Mouse (Mus musculus): ENCODE results near the gene Pnmt.

The Pnmt gene

GRCm38 (mm10) chr11:98383261-98384030, 2.8 kb upstream of the Pnmt start, which contains the start of gene Tcap:
TSS of gene Tcap (plus strand) at chr11:98383811.
- 50% methylated on average over 14 of the region's 14 CpGs for WGBS

- WGBS: 78% methylated on average over 20 of the region's 20 CpGs
Observed at GRCm38 (mm10) chr11:98384216-98384615, 2.0 kb upstream of the Pnmt start.

- WGBS: 50% methylated on average over 8 of the region's 8 CpGs
Observed at GRCm38 (mm10) chr11:98384721-98385637, 1.3 kb upstream of the Pnmt start.

- 40% methylated on average over 24 of the region's 24 CpGs for WGBS
Observed at GRCm38 (mm10) chr11:98386596-98386995, 346 bp downstream of the Pnmt start.

GRCm38 (mm10) chr11:98387056-98387577, 867 bp downstream of the Pnmt start:
- 67% methylated on average over 14 of the region's 14 CpGs for WGBS

- 69% methylated on average over 10 of the region's 10 CpGs for WGBS
Observed at GRCm38 (mm10) chr11:98388282-98388681, 2.0 kb downstream of the Pnmt start.

- WGBS: 26% methylated on average over 9 of the region's 9 CpGs
Observed at GRCm38 (mm10) chr11:98389221-98389780, 3.1 kb downstream of the Pnmt start.

- 65% methylated on average over 12 of the region's 12 CpGs for WGBS
Observed at GRCm38 (mm10) chr11:98390141-98390540, 3.9 kb downstream of the Pnmt start.

GRCm38 (mm10) chr11:98392034-98392433, 5.8 kb downstream of the Pnmt start:
- WGBS: 41% methylated on average over 8 of the region's 8 CpGs

GRCm38 (mm10) chr11:98392645-98393044, 6.4 kb downstream of the Pnmt start:
- 83% methylated on average over 4 of the region's 4 CpGs for WGBS

- WGBS: 74% methylated on average over 6 of the region's 6 CpGs
Observed at GRCm38 (mm10) chr11:98393317-98393716, 7.1 kb downstream of the Pnmt start.

GRCm38 (mm10) chr11:98394301-98394700, 8.1 kb downstream of the Pnmt start:
- 40% methylated on average over 6 of the region's 6 CpGs for WGBS

GRCm38 (mm10) chr11:98395041-98395440, 8.8 kb downstream of the Pnmt start:
- 51% methylated on average over 4 of the region's 4 CpGs for WGBS

- WGBS: 90% methylated on average over 7 of the region's 7 CpGs
Observed at GRCm38 (mm10) chr11:98397946-98398345, 11.7 kb downstream of the Pnmt start.

- under 1% methylated on average over 40 of the region's 40 CpGs for WGBS
Observed at GRCm38 (mm10) chr11:98400161-98400726, 14.0 kb downstream of the Pnmt start, which contains the start of gene Pgap3. TSS of gene Pgap3 (minus strand) at chr11:98400490.

- WGBS: 59% methylated on average over 3 of the region's 3 CpGs
Observed at GRCm38 (mm10) chr11:98400816-98401215, 14.6 kb downstream of the Pnmt start.

GRCm38 (mm10) chr11:98406621-98407020, 20.4 kb downstream of the Pnmt start:
- 71% methylated on average over 6 of the region's 6 CpGs for WGBS

- WGBS: 78% methylated on average over 8 of the region's 8 CpGs
Observed at GRCm38 (mm10) chr11:98408872-98409271, 22.6 kb downstream of the Pnmt start.

GRCm38 (mm10) chr11:98409341-98409822, 23.1 kb downstream of the Pnmt start:
- 12% methylated on average over 9 of the region's 10 CpGs for WGBS

- WGBS: under 1% methylated on average over 49 of the region's 49 CpGs
Observed at GRCm38 (mm10) chr11:98412273-98412796, 26.1 kb downstream of the Pnmt start, which contains the start of gene Erbb2. TSS of gene Erbb2 (plus strand) at chr11:98412470.

GRCm38 (mm10) chr11:98412797-98413301, 26.6 kb downstream of the Pnmt start:
- WGBS: under 1% methylated on average over 40 of the region's 40 CpGs

Data from cerebral cortex, adult 2 months (tissue).